Mouse (Mus musculus) small intestine, adult 2 months (tissue): Measurements from ENCODE around the gene Krt78. TPM values are rescaled to one million over a fixed set of nuclear protein-coding genes. Genes with fewer than 3 reads are reported as not detected.
A peak's percentile ranks its signal among the peaks of the same experiment; 100 is the strongest.

ENCODE experiments used
- H3K27ac ChIP-seq: fragments of 200-500 bp; 2 replicates; pipeline ENCODE4 v1.5.1; 2012; ENCODE audit warnings: low read depth, low read length, control low read depth, inconsistent platforms; ENCODE audit not compliant: insufficient read depth
- H3K27me3 ChIP-seq: fragments of 200-500 bp; 2 replicates; pipeline ENCODE4 v1.6.1; 2012; ENCODE audit warnings: mild to moderate bottlenecking, moderate library complexity, low read length, inconsistent platforms; ENCODE audit not compliant: control insufficient read depth, insufficient read depth
- H3K36me3 ChIP-seq: fragments of 200-500 bp; 2 replicates; pipeline ENCODE4 v1.6.1; 2012; ENCODE audit warnings: mild to moderate bottlenecking, low read length, control low read depth, inconsistent platforms; ENCODE audit not compliant: control insufficient read depth, insufficient read depth
- H3K4me1 ChIP-seq: fragments of 200-500 bp; 2 replicates; pipeline ENCODE4 v1.6.1; 2012; ENCODE audit warnings: low read length, inconsistent platforms, mixed read lengths; ENCODE audit not compliant: control insufficient read depth, insufficient read depth, insufficient read length
- H3K4me3 ChIP-seq: fragments of 200-500 bp; 2 replicates; pipeline ENCODE4 v1.5.1; 2012; ENCODE audit warnings: low read depth, mild to moderate bottlenecking, control low read depth, inconsistent platforms, low read length, moderate library complexity
- CTCF ChIP-seq: fragments of 200-500 bp; IDR thresholded peaks from 2 replicates; pipeline ENCODE4 v1.5.1; 2012; ENCODE audit warnings: low read depth, mild to moderate bottlenecking, control low read depth, inconsistent platforms, low read length, moderate library complexity, mixed read lengths; ENCODE audit not compliant: insufficient replicate concordance, insufficient read length; ENCODE audit errors: extremely low read depth
- POLR2A ChIP-seq: fragments of 200-500 bp; IDR thresholded peaks from 2 replicates; pipeline ENCODE4 v1.6.1; 2012; ENCODE audit warnings: low read depth, mild to moderate bottlenecking, control low read depth, inconsistent platforms, low read length, moderate library complexity
- WGBS: fragments of 180-500 bp; shearing (Covaris S2); methylation state at CpG from one replicate; pipeline ENCODE4 v1.1.7; 2018; 5-methylcytosine and 5-hydroxymethylcytosine counted together
- polyA plus RNA-seq: library from polyadenylated mRNA; depleted of rRNA; stranded (reverse); fragments of >200 nt; gene quantifications from 2 replicates; pipeline ENCODE4 v1.2.3, GENCODE M21; 2012

The Krt78 gene
- polyA plus RNA-seq, 1 experiment: 0.23 TPM

- H3K4me1 ChIP-seq: peaks cover 39% of the 10 kb centered on the region
- no peak for TF ChIP-seq CTCF
- no peak for TF ChIP-seq POLR2A
- H3K36me3 ChIP-seq: peaks cover 47% of the 10 kb centered on the region
- peak overlapping the region; percentile 91 for H3K27ac ChIP-seq
- H3K27me3 ChIP-seq: no peaks in the 10 kb centered on the region
- no peak overlapping the region for H3K4me3 ChIP-seq
- 34% methylated on average over 4 of the region's 4 CpGs for WGBS
Observed at GRCm38 (mm10) chr15:101995484-101996236, 41.6 kb upstream of the Krt78 start.

GRCm38 (mm10) chr15:101994365-101994764 lies 40.3 kb upstream of the Krt78 start:
- Histone ChIP-seq H3K27ac (peak overlapping the region; percentile 91), H3K27me3 (no peaks in the 10 kb centered on the region), H3K36me3 (peaks cover 35% of the 10 kb centered on the region), H3K4me1 (peaks cover 39% of the 10 kb centered on the region), H3K4me3 (no peak overlapping the region)
- WGBS: 25% methylated on average over 6 of the region's 6 CpGs
- no peak for TF ChIP-seq CTCF
- TF ChIP-seq POLR2A: no peak

- Histone ChIP-seq H3K27me3 (no peaks in the 10 kb centered on the region), H3K36me3 (peaks cover 2% of the 10 kb centered on the region; the same call in 1 of the 2 replicates)
Observed at GRCm38 (mm10) chr15:101990946-101991345, 36.9 kb upstream of the Krt78 start.

GRCm38 (mm10) chr15:101988714-101989113 lies 34.6 kb upstream of the Krt78 start:
- Histone ChIP-seq H3K4me3 (no peak overlapping the region), H3K27ac (no peak overlapping the region), H3K27me3 (no peaks in the 10 kb centered on the region), H3K4me1 (peaks cover 20% of the 10 kb centered on the region; the same call in 1 of the 2 replicates), H3K36me3 (no peaks in the 10 kb centered on the region)
- TF ChIP-seq POLR2A (no peak), CTCF (peak; percentile 36; the same call in 1 of the 2 replicates)
- 69% methylated on average over 8 of the region's 8 CpGs for WGBS

More at GRCm38 (mm10) chr15:101990946-101991345, 36.9 kb upstream of the Krt78 start:
- 28% methylated on average over 6 of the region's 6 CpGs for WGBS
- Histone ChIP-seq H3K4me3 (no peak overlapping the region), H3K4me1 (peaks cover 28% of the 10 kb centered on the region; the same call in 1 of the 2 replicates), H3K27ac (peak overlapping the region; percentile 78)
- no peak for TF ChIP-seq CTCF
- no peak; the same call in 1 of the 2 replicates for TF ChIP-seq POLR2A

- Histone ChIP-seq H3K27ac (no peak overlapping the region), H3K4me3 (no peak overlapping the region), H3K27me3 (no peaks in the 10 kb centered on the region), H3K4me1 (peaks cover 26% of the 10 kb centered on the region; the same call in 1 of the 2 replicates), H3K36me3 (no peaks in the 10 kb centered on the region)
- under 1% methylated on average over 10 of the region's 10 CpGs for WGBS
- TF ChIP-seq CTCF: peak; percentile 95; the same call in 1 of the 2 replicates
- no peak for TF ChIP-seq POLR2A
Observed at GRCm38 (mm10) chr15:101988119-101988518, 34.0 kb upstream of the Krt78 start.

- Histone ChIP-seq H3K27me3 (no peaks in the 10 kb centered on the region), H3K4me3 (no peak overlapping the region), H3K4me1 (peaks cover 27% of the 10 kb centered on the region), H3K36me3 (no peaks in the 10 kb centered on the region), H3K27ac (no peak overlapping the region)
- WGBS: 7% methylated on average over 6 of the region's 6 CpGs
- TF ChIP-seq POLR2A (no peak), CTCF (no peak)
Observed at GRCm38 (mm10) chr15:101984746-101985145, 30.7 kb upstream of the Krt78 start.

GRCm38 (mm10) chr15:101983949-101984601 lies 30.0 kb upstream of the Krt78 start:
- Histone ChIP-seq H3K27ac (peak overlapping the region; percentile 77), H3K4me1 (peaks cover 27% of the 10 kb centered on the region), H3K27me3 (no peaks in the 10 kb centered on the region), H3K36me3 (no peaks in the 10 kb centered on the region), H3K4me3 (peak overlapping the region; percentile 44)
- WGBS: 2% methylated on average over 15 of the region's 15 CpGs
- TF ChIP-seq POLR2A: 0 out of 2 replicates have a peak, but pooled peaks have one; percentile 9
- TF ChIP-seq CTCF: peak; percentile 86
